Mouse (Mus musculus) left cerebral cortex, adult 6 months (tissue): ENCODE data around the gene Hspa4l. TPM values are rescaled to one million over a fixed set of nuclear protein-coding genes. Genes with fewer than 3 reads are reported as not detected.

Source experiments
- long read RNA-seq, 2 experiments: library from polyadenylated mRNA; unstranded; transcript quantifications; one replicate each; pipeline ENCODE4 v2.0.0; 2019 to 2020
- polyA plus RNA-seq: library from polyadenylated mRNA; unstranded; fragments of <200 nt; fragmentation: Nextera tagmentation; gene quantifications from 2 replicates; pipeline ENCODE4 v1.2.3, GENCODE M21; 2021

Gene Hspa4l
- 58.4 and 69.2 TPM in 2 replicates for polyA plus RNA-seq
- long read RNA-seq, experiment 1, full-length matches to known transcripts: 177 of 336 reads
- long read RNA-seq, experiment 1, partial matches to known transcripts: 116 of 336 reads
- long read RNA-seq, experiment 1, other reads (novel, unspliced or antisense): 43 of 336 reads
- long read RNA-seq, experiment 2, full-length matches to known transcripts: 15 of 177 reads
- long read RNA-seq, experiment 2, partial matches to known transcripts: 102 of 177 reads
- long read RNA-seq, experiment 2, other reads (novel, unspliced or antisense): 60 of 177 reads

GRCm38 (mm10) chr3:40744024-40744835 is at the start of gene Hspa4l:
Gene Hspa4l (plus strand): TSS chr3:40744495.

GRCm38 (mm10) chr3:40708655-40709054 is 35.6 kb upstream of the Hspa4l start, which contains the start of gene Slc25a31:
Gene Slc25a31 (plus strand): TSS chr3:40708855.

GRCm38 (mm10) chr3:40799530-40800372 is 55.5 kb downstream of the Hspa4l start, which contains the start of gene Plk4:
Gene Plk4 (plus strand): TSS chr3:40800019.

Other genes with a start within 250 kb of the Hspa4l start
- gene Intu, start 213.2 kb upstream of the Hspa4l start, polyA plus RNA-seq: 2.0 and 2.3 TPM in 2 replicates
- 0.10 TPM in 1 of 2 replicates, not detected in the other for gene Slc25a31, start 35.6 kb upstream of the Hspa4l start, polyA plus RNA-seq
- 2.6 and 4.1 TPM in 2 replicates for gene Plk4, start 55.5 kb downstream of the Hspa4l start, polyA plus RNA-seq
- gene Mfsd8, start 102.4 kb downstream of the Hspa4l start, polyA plus RNA-seq: 11.8 and 13.5 TPM in 2 replicates
- gene Abhd18, start 102.5 kb downstream of the Hspa4l start, polyA plus RNA-seq: 16.7 and 19.2 TPM in 2 replicates
- not detected in 2 replicates for gene 1700034I23Rik, start 158.0 kb downstream of the Hspa4l start, polyA plus RNA-seq
- 4.3 and 6.1 TPM in 2 replicates for gene Larp1b, start 205.3 kb downstream of the Hspa4l start, polyA plus RNA-seq